Comparison of ENCODE assay signal across 29 mouse cellular contexts in the genomic region with DNA sequence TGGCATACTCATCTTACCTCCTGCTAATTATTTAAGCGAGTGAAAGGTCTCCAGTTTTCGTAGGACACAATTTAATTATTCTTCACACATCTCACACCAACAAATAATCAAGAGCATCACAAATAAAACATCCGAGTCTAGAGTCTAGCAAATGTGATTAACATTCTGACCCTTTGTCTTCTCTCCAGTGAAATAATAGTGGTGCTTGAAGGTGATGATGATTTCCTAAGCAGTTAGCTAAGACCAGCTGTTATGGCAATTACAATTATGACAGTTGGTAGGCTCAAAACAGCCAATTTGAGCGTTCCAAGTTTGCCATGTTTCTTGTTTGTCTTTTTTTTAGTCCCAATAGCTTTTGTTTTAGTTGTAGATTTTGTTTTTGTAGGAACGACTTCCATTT.
DNase-seq lines count a peak whose midpoint lies in the region; ATAC-seq and TF ChIP-seq lines count a peak whose summit lies in the region.
"Had no signal": no experiment of that assay in that cellular context is flagged by ENCODE, and none has a peak within 500 bp of the region (broad histone marks: within the 10 kb centered on the region; RNA-seq: fewer than 3 reads in every experiment).

No protein-coding gene starts in this region.

- no peak overlapping the region for H3K27ac ChIP-seq in forebrain, embryonic 11.5 days (ENCODE audit: low read depth, low read length)
- no peak overlapping the region for H3K27ac ChIP-seq in forebrain, embryonic 10.5 days
- no peak overlapping the region for H3K27ac ChIP-seq in forebrain, embryonic 14.5 days (ENCODE audit: low read depth, low read length)
- H3K27ac ChIP-seq in forebrain, postnatal 0 days (ENCODE audit: low read depth, low read length), result no peak overlapping the region
- H3K27ac ChIP-seq: embryonic facial prominence, embryonic 10.5 days; embryonic facial prominence, embryonic 13.5 days; gastrocnemius, adult 2 months; heart, adult 2 months; heart, embryonic 10.5 days; heart, embryonic 13.5 days; hindbrain, embryonic 14.5 days; hindbrain, postnatal 0 days had no signal

- no peak overlapping the region for H3K9ac ChIP-seq in forebrain, embryonic 11.5 days (ENCODE audit: low read length)
- H3K9ac ChIP-seq in forebrain, embryonic 14.5 days (ENCODE audit: low read length), result no peak overlapping the region
- no peak overlapping the region for H3K9ac ChIP-seq in forebrain, postnatal 0 days
- H3K9ac ChIP-seq: embryonic facial prominence, embryonic 13.5 days; heart, embryonic 13.5 days; hindbrain, embryonic 14.5 days had no signal

- no peak overlapping the region for H3K4me3 ChIP-seq in forebrain, embryonic 11.5 days (ENCODE audit: low read depth, low read length)
- H3K4me3 ChIP-seq in forebrain, embryonic 10.5 days, result no peak overlapping the region
- no peak overlapping the region for H3K4me3 ChIP-seq in forebrain, embryonic 14.5 days (ENCODE audit: low read depth, low read length)
- H3K4me3 ChIP-seq in forebrain, postnatal 0 days (ENCODE audit: low read depth, low read length), result no peak overlapping the region
- H3K4me3 ChIP-seq: embryonic facial prominence, embryonic 10.5 days; embryonic facial prominence, embryonic 13.5 days; erythroblast, embryonic 14.5 days; gastrocnemius, adult 2 months; heart, adult 2 months; heart, embryonic 10.5 days; heart, embryonic 13.5 days had no signal

- no peaks in the 10 kb centered on the region for H3K9me3 ChIP-seq in forebrain, embryonic 11.5 days (ENCODE audit: control insufficient read depth, low read length)
- H3K9me3 ChIP-seq in forebrain, embryonic 10.5 days, result no peaks in the 10 kb centered on the region
- no peaks in the 10 kb centered on the region for H3K9me3 ChIP-seq in forebrain, embryonic 14.5 days (replicated peaks; ENCODE audit: control insufficient read depth, low read length)
- no peaks in the 10 kb centered on the region for H3K9me3 ChIP-seq in forebrain, postnatal 0 days (ENCODE audit: low read length)
- H3K9me3 ChIP-seq: embryonic facial prominence, embryonic 10.5 days; embryonic facial prominence, embryonic 13.5 days; heart, embryonic 10.5 days; heart, embryonic 13.5 days had no signal

- 60% methylated on average over 5 of the region's 5 CpGs for WGBS in forebrain, embryonic 11.5 days
- WGBS in forebrain, embryonic 10.5 days, result 84% methylated on average over 5 of the region's 5 CpGs
- 20% methylated on average over 5 of the region's 5 CpGs for WGBS in forebrain, embryonic 14.5 days
- 26% methylated on average over 5 of the region's 5 CpGs for WGBS in forebrain, postnatal 0 days

- TF ChIP-seq CTCF in forebrain, postnatal 0 days (IDR thresholded peaks at IDR 0.05; ENCODE audit: low read depth), result no peak

- H3K27me3 ChIP-seq in forebrain, embryonic 11.5 days (ENCODE audit: control insufficient read depth, insufficient read depth, low read length), result no peaks in the 10 kb centered on the region
- no peaks in the 10 kb centered on the region for H3K27me3 ChIP-seq in forebrain, embryonic 10.5 days (ENCODE audit: poor library complexity, severe bottlenecking)
- H3K27me3 ChIP-seq in forebrain, embryonic 14.5 days (replicated peaks; ENCODE audit: control insufficient read depth, insufficient read depth, low read length), result no peaks in the 10 kb centered on the region
- H3K27me3 ChIP-seq in forebrain, postnatal 0 days (ENCODE audit: insufficient read depth, low read length), result no peaks in the 10 kb centered on the region
- H3K27me3 ChIP-seq: embryonic facial prominence, embryonic 13.5 days; heart, embryonic 13.5 days had no signal

- ATAC-seq in forebrain, embryonic 11.5 days (replicated peaks; ENCODE audit: low FRiP score), result peak; percentile 63; the same call in 1 of the 2 replicates
- ATAC-seq in forebrain, embryonic 14.5 days, result peak; percentile 81
- ATAC-seq in forebrain, postnatal 0 days, result no peak
- no peak for ATAC-seq in cerebellum, adult (ENCODE audit: insufficient number of reproducible peaks, low FRiP score, low TSS enrichment)
- ATAC-seq: activated CD4-positive, CD25-positive, alpha-beta regulatory T cell, adult 4 months; hindbrain, postnatal 0 days; inflammation-experienced regulatory T-cells, adult 6 months; intestine, embryonic 16.5 days had no signal

- no peaks in the 10 kb centered on the region for H3K4me1 ChIP-seq in forebrain, embryonic 11.5 days (replicated peaks; ENCODE audit: control insufficient read depth, insufficient read depth, low read length)
- no peaks in the 10 kb centered on the region; the same call in 1 of the 2 replicates for H3K4me1 ChIP-seq in forebrain, embryonic 10.5 days
- H3K4me1 ChIP-seq in forebrain, embryonic 14.5 days (ENCODE audit: control insufficient read depth, insufficient read depth, low read length), result peaks cover 3% of the 10 kb centered on the region; the same call in 1 of the 2 replicates
- H3K4me1 ChIP-seq in forebrain, postnatal 0 days (ENCODE audit: insufficient read depth), result 0 out of 2 replicates have a peak, but pooled peaks cover 3% of the 10 kb centered on the region
- H3K4me1 ChIP-seq: embryonic facial prominence, embryonic 10.5 days; embryonic facial prominence, embryonic 13.5 days; heart, embryonic 10.5 days; heart, embryonic 13.5 days had no signal

- no peak overlapping the region for H3K4me2 ChIP-seq in forebrain, embryonic 11.5 days (ENCODE audit: low read depth, low read length, severe bottlenecking)
- H3K4me2 ChIP-seq in forebrain, embryonic 14.5 days (ENCODE audit: low read length), result no peak overlapping the region
- no peak overlapping the region for H3K4me2 ChIP-seq in forebrain, postnatal 0 days (ENCODE audit: low read depth)
- H3K4me2 ChIP-seq: embryonic facial prominence, embryonic 13.5 days; heart, embryonic 13.5 days; hindbrain, embryonic 14.5 days had no signal

- DNase-seq in forebrain, embryonic 11.5 days (ENCODE audit: low spot score), result no peak
- no peak for DNase-seq in forebrain, embryonic 10.5 days (ENCODE audit: extremely low spot score, low spot score)
- DNase-seq in forebrain, embryonic 14.5 days (ENCODE audit: low spot score), result peak; percentile 77
- DNase-seq in forebrain, postnatal 0 days, result peak; percentile 45
- DNase-seq in thymus, postnatal 25 days, result no peak
- DNase-seq: adrenal gland, adult 8-10 months; adrenal gland, postnatal 25 days; cerebellum, adult 11-12 months; cerebellum, adult 8-10 months; cerebellum, postnatal 10 days; cerebellum, postnatal 36 days; embryo, embryonic 11 days; gastrocnemius, adult 2 months; gastrocnemius, postnatal 25 days; heart, adult 2 months; heart, postnatal 14 days; heart, postnatal 4 days; kidney, adult 18-20 months had no signal

- no peaks in the 10 kb centered on the region for H3K36me3 ChIP-seq in forebrain, embryonic 11.5 days (ENCODE audit: control insufficient read depth, insufficient read depth, low read length)
- H3K36me3 ChIP-seq in forebrain, embryonic 10.5 days (replicated peaks), result no peaks in the 10 kb centered on the region
- H3K36me3 ChIP-seq in forebrain, embryonic 14.5 days (ENCODE audit: control insufficient read depth, insufficient read depth, low read length), result no peaks in the 10 kb centered on the region
- no peaks in the 10 kb centered on the region for H3K36me3 ChIP-seq in forebrain, postnatal 0 days (ENCODE audit: insufficient read depth)
- H3K36me3 ChIP-seq: embryonic facial prominence, embryonic 10.5 days; embryonic facial prominence, embryonic 13.5 days; heart, embryonic 10.5 days; heart, embryonic 13.5 days had no signal

Comparison
In these comparisons a context has a peak if more than half of its experiments do, and no peak if none do; other contexts are left out.
1. ATAC-seq: peak in forebrain, embryonic 11.5 days (single experiment) and forebrain, embryonic 14.5 days (single experiment); none in forebrain, postnatal 0 days (single experiment) and cerebellum, adult (single experiment).
2. DNase-seq: peak in forebrain, embryonic 14.5 days (single experiment) and forebrain, postnatal 0 days (single experiment); none in forebrain, embryonic 11.5 days (single experiment), forebrain, embryonic 10.5 days (single experiment) and thymus, postnatal 25 days (single experiment).